Mouse (Mus musculus) small intestine, adult 2 months (tissue): ENCODE data around the gene Lhfpl2.

Source experiments
- CTCF ChIP-seq: fragments of 200-500 bp; IDR thresholded peaks from 2 replicates; pipeline ENCODE4 v1.5.1; 2012; ENCODE audit warnings: low read depth, mild to moderate bottlenecking, control low read depth, inconsistent platforms, low read length, moderate library complexity, mixed read lengths; ENCODE audit not compliant: insufficient replicate concordance, insufficient read length; ENCODE audit errors: extremely low read depth
- POLR2A ChIP-seq: fragments of 200-500 bp; IDR thresholded peaks from 2 replicates; pipeline ENCODE4 v1.6.1; 2012; ENCODE audit warnings: low read depth, mild to moderate bottlenecking, control low read depth, inconsistent platforms, low read length, moderate library complexity

DNA sequence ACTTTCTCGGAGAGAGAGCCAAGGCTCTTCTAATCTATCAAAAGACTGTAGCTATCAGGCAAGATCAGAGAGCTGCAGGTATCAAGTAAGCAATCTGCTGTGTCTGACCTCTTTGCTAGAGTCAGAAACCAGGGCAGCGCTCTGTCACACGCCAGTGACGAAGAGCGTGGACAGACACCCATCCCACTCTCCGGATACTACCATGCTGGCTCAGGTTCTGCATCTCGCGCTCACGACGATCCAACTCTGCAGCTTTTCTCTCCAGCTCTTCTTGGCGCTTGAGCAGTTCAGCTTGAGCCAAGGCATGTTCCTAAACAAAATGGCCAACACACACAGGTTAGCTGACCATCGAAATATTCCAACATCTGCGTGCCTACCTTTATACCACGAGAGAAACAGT is 174.3 kb downstream of the Lhfpl2 start:
- TF ChIP-seq POLR2A (no peak), CTCF (no peak)
